Mouse (Mus musculus) CD8-positive naive resting alpha-beta T cell, adult 2 months (primary cell): ENCODE measurements around the gene Axdnd1.
"Not testable (repeated sequence)": the region's sequence is repeated elsewhere in the genome, so short reads cannot be mapped to it uniquely, and the experiment has no call there.

ENCODE experiments used
- DNase-seq, 2 experiments: peaks; one replicate each; pipeline ENCODE4 v3.0.0; 2022; ENCODE audit warnings: low read depth in 2 of 2, low spot score in 2 of 2

Axdnd1 gene

DNA sequence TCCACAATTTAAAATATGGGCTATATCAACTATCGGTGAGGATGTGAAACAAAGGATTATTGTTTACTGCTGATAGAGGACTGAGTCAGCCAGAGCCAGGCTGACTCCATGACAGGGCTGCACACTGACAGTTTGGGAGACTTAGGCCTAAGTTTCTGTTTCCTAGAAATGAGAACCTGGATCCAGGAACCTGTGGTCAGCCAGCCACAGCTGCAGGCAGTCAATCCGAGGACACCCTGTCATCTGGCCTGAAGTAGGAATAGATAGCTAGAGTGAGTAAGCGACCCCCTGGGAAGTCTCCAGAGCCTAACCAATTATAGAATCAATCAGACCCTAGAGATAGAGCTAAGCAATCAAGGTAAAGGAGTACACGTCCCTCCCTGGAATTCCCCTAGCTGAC, 76.5 kb downstream of the Axdnd1 start:
- DNase-seq = no peak

DNA sequence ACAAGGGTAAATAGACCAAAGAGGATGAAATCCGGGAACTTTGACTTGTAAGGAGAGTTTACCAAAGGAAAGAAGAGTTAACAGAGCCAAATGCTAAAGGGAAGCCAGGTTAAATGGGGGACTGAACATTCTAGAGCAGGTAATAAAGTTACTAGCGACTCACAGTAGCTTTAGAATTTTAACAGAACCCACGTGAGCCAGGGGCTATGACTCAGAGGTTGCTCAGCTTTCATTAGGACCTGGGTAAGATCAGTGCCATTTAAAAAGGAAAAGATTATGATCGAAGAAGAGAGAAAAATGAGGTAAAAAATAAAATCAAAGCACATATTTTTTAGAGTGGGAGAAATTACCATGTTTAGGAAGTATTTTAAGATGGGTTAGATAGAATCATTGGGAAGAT, 80.1 kb downstream of the Axdnd1 start:
- no peak for DNase-seq

DNA sequence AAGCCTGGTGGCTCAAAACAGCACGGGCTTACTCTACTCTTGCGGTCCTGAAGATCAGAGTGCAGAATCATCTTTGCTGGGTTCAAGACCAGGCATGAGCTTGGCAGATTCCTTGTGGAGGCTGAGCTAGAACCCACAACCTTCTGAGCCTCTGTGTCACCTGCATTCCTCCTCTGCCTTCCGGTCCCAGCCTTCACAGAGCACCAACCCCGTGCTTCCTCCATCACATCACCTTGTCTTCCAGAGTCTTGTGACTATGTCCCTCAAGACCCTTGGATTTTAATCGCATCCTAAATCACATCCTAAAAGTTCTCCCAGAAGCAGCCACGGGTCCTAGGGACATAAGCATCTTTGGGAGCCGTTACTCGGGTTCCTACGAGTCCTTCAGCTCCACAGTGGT, 97.8 kb downstream of the Axdnd1 start:
- DNase-seq = no peak

DNA sequence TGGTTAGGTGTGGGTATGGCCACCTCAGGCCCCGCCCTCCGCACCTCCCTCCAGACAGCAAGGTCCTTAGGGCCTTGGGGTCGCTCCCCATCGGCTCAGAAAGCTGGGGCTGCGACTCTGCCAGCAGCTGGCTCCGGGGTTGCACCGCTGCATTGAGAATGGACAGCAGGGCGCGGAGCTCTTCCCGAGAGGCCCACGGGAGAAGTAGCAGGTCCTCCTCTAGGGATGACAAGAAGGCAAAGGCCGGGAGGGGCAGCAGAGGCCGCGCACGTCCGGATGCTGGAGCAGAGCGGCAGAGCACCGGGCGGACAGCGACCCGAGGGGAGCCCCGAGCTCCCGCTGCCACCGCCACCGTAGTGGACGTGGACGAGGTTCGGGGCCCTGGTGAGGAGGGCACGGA, 110.3 kb downstream of the Axdnd1 start, which contains the start of gene Nphs2:
Nphs2 (plus strand) TSS at position 98 of the 400 bp plus-strand sequence.
- DNase-seq = no peak

DNA sequence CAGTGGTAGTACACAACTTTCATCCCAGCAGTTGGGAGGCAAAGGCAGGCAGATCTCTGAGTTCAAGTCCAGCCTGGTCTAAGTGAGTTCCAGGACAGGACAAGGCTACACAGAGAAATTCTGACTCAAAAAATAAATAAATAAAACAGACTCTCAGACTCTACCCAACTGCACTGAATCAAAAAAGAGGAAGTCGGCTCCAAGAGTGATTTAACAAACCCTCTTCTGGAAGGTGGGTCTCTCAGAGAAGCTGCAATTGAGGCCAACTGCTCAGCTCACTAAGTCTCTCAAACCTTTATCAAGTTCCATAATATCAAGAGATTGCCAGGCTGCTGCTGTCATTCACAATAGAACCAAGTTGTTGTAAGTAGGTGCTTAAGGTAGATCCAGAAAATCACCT, 112.4 kb downstream of the Axdnd1 start:
- no peak for DNase-seq

DNA sequence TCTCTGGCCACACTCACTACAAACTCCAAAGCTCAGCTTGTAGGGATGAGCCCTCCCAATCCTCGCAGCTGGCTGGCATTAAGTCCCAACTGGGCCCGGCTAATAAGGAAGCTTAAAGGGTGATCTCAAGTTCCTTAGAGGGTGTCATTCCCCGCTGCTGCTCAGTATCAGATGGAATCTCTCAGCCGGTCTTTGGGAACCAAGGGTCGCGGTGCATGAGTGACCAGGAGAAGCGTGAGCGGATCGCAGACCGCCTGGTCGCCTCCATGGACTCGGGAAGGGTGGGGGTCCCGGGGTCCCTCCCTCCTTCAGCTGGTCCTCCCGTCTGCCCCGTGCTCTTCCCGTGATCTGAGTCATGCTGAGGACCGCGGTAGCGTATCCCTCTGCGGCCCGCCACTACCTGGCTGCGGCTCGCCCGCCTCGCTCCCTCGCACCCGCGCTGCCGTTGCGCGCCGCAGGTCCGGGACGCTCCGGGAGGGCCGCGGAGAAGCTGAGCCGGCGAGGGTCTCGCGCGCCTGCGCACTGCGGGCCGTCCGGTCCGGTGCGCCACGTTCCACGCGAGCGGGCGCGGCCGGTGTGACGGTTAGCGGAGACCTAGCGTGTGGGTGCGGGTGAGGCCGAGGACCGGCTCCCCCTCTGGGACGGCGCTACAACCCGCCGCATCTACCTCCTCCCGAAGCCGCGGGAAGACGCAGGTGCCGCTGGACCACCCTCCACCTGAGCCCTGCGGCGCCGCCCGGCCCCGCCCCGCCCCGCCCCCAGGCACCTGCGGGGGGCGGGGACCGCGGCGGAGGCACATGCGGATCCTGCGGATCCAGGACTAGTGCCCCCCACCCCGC, 117.8 kb downstream of the Axdnd1 start, which contains the start of gene Tdrd5:
Tdrd5 (minus strand) TSS at position 754 of the 839 bp plus-strand sequence.
- DNase-seq = peak in 1 of 2 experiments; percentile 7

DNA sequence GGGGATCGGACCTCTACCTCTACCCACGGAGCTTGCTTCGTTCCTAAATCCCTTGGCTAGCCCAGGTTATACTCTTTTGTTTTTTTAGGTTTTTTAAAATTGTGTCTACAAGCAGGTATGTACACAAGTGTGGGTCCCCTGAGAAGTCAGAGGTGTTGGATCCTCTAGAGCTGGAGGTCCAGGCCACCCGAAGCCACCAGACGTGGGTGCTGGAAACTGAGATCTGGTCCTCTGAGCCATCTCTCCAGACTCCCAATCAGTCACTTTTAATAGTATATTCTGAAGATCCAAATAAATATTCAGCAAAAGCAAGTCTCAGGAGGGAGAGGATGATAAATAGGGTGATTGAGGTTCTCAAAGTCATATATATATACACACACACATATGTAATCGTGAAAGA, 130.9 kb downstream of the Axdnd1 start:
- no peak for DNase-seq

DNA sequence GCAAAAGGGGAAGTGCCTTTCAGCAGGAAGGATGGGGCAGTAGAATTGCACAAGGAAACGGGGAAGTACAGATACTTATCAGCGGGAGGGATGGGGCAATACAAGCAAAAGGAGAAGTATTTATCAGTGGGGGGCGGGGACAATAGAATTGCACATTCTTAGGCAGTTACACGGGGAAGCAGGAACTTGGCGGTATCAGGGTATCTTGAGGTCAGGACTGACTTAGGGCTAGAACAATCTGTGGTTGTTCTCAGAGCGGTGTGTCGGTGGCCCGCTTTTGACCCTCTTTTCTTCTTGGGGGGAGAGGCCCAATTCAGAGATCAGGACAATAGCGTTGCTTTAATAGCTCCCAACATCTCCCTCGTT, 131.8 kb downstream of the Axdnd1 start:
- DNase-seq = not testable (repeated sequence)

DNA sequence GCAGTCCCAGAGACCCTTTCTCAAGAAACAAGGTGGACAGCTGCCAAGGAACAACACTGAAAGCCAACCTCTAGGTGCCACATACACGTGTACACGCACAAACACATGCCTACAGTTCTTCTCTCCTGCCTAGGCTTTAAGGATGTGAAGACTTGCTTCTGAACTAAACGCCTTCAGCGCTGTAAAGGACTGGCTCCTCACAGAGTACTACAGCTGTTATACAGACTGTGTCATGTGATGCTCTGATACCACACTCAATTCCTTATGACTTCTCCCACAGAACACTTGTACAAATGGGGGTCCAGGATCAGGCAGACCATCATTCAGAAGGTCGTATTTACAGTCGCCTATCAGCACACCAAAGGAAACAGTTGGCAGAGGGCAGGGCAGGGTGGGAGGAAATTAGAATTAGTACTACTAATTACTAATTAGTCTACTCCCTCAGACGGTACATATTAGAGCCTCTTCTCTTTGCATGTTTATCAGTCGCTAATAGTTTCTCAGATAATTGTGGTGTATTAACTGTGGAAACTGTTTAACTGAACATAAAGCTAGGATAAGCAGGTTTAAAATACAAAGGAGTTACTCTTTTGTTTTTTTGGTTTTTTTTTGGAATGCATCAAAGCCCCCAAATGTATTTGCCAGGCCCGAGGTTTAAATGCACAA, 132.3 kb downstream of the Axdnd1 start:
- DNase-seq = no peak

DNA sequence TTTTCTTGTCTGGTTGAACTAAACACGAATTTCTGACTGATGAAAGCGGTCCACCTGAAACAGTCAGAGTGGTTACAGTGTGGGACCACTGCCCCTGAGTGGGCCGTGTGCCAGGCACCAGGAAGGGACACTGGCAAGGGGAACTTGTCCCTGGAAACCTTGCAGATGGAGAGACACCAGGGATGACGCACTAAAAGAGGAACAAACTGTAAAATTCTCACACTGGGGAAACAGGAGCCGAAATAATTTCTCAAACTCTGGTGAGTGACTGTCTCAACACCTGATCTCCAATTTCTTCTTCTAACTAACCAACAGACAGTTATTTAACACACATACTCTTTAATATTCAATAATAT, 135.4 kb downstream of the Axdnd1 start:
- DNase-seq = no peak

DNA sequence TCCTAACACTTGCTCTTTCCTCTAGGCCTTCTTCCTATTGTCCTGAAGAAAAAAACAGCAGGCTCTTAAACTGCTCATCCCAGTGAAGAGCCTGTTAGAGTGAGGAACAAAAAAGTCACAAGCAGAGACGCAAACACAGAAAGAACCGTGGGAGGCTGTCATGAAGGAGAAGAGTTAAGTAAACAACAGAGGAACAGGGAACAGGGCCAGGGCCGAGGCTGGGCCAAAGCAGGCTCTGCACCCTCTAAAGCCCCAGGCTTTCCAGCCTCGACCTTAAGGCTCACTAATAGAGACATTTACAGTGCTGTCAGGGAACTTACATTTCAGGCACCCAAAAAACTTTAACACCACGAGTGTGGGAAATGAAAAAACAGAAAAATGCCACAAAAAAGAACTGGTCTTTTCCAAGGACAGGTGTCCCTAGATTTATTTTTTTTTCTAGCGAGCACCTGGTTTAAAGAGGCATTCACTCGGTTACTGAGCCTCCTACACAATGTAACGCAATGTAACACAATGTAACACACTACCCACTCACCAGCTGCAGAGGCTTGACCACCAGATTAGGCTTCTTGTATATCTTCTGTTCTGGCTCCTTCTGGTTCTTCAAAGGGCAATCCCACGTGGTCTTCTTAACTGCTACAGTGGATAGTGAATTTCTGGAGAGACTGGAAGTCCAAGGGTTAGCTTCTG, 136.0 kb downstream of the Axdnd1 start:
- DNase-seq = no peak

DNA sequence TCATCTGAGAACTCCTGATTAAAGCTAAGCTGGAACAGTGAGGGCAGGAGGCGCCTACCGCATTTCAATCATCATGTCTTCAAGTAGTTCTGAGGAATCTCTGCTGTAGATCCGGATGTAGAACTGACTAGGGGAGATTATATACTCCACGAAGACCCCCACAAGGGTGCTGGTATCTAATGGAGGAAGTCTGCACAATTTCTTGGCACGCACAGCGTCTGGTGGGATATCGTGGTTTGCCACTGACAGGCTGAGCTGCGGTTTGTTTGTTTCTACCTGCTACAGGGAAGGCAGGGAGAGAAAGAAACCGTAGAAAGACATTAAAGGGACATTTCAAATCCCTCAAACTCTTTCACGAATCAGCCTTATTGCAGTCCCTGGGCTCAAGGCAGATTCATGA, 136.8 kb downstream of the Axdnd1 start:
- no peak for DNase-seq

DNA sequence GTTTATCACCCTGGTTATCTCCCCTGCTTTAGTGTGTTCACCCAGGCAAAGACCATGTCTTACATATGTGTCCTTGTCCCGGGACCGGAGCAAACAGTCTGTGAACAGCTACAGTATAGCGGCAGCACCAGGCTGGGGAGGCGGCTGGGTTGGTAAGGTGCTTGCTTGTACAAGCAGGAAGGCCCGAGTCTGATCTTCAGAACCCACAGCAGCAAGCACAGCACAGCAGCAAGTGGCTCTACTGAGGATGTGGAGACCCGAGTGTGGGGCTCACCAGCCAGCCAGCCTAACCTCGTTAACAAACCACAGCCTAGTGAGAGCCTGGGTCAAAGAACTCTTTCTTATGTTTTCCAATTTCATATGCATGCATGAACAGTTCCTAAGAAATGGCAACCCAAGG, 140.8 kb downstream of the Axdnd1 start:
- no peak for DNase-seq

DNA sequence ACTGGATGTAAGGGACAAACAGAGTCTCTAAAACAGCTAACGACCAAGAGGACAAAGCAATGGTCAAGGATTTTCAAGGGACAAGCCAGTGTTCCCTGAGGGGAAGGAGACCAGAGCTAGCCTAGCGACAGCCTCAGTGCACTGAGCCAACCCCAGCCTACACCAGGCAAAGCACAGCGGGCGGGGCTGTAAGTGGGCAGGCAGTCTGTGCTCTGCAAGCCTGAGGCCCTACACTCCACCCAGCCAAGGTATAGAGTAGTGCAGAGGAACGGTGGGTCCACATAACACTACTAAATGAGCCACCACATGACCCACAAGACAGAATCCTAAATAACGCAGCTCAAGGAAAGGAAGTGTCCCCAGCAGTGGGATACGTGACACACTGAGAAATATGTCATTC, 147.3 kb downstream of the Axdnd1 start:
- no peak for DNase-seq
